Mouse (Mus musculus) lung, adult 2 months (tissue): ENCODE data around the gene Gm45618. TPM values are rescaled to one million over a fixed set of nuclear protein-coding genes. Genes with fewer than 3 reads are reported as not detected.

Experiments used
- DNase-seq: peaks from one replicate; pipeline ENCODE4 v3.0.0; 2022
- H3K4me1 ChIP-seq: fragments of 200-500 bp; 2 replicates; pipeline ENCODE4 v1.6.1; 2011; ENCODE audit warnings: low read length; ENCODE audit not compliant: control insufficient read depth, insufficient read depth
- H3K4me3 ChIP-seq: fragments of 200-500 bp; replicated peaks from 2 replicates; pipeline ENCODE3; 2011; ENCODE audit warnings: low read depth, mild to moderate bottlenecking, control low read depth, low read length; ENCODE audit errors: extremely low read depth
- CTCF ChIP-seq: fragments of 200-500 bp; IDR thresholded peaks from 2 replicates; pipeline ENCODE4 v1.5.1; 2011; ENCODE audit warnings: mild to moderate bottlenecking, low read length, control low read depth; ENCODE audit not compliant: insufficient read depth
- POLR2A ChIP-seq: fragments of 200-500 bp; IDR thresholded peaks from 2 replicates; pipeline ENCODE4 v1.6.1; 2011; ENCODE audit warnings: low read depth, mild to moderate bottlenecking, control low read depth, low read length, borderline replicate concordance; ENCODE audit errors: extremely low read depth
- whole genome bisulfite sequencing: fragments of 180-500 bp; shearing (Covaris S2); methylation state at CpG from one replicate; pipeline ENCODE4 v1.1.7; 2018; 5-methylcytosine and 5-hydroxymethylcytosine counted together
- polyA plus RNA-seq: library from polyadenylated mRNA; depleted of rRNA; stranded (reverse); fragments of >200 nt; gene quantifications from 2 replicates; pipeline ENCODE4 v1.2.3, GENCODE M21; 2012; rRNA removed

Gm45618 gene
- polyA plus RNA-seq, 1 experiment: not detected

GRCm38 (mm10) chr7:142070458-142071211 is 49.9 kb downstream of the Gm45618 start:
- peak; percentile 80 for DNase-seq
- H3K4me3 ChIP-seq: no peak overlapping the region
- 16% methylated on average over 13 of the region's 13 CpGs for WGBS
- H3K4me1 ChIP-seq: no peaks in the 10 kb centered on the region
- TF ChIP-seq POLR2A (no peak), CTCF (peak; percentile 89)

Other genes starting within 250 kb of the Gm45618 start
- gene Tollip, start 202.2 kb downstream of the Gm45618 start, polyA plus RNA-seq: 82.2 and 99.6 TPM in 2 replicates
- gene Brsk2, start 171.0 kb downstream of the Gm45618 start, polyA plus RNA-seq: 0.31 and 0.41 TPM in 2 replicates
- gene Mob2, start 59.7 kb downstream of the Gm45618 start, polyA plus RNA-seq: 40.6 and 54.0 TPM in 2 replicates
- 30.1 and 33.3 TPM in 2 replicates for gene Dusp8, start 24.9 kb downstream of the Gm45618 start, polyA plus RNA-seq
- not detected in 2 replicates for gene Gm39115, start 15.3 kb upstream of the Gm45618 start, polyA plus RNA-seq
- not detected in 2 replicates for gene Gm45337, start 23.9 kb upstream of the Gm45618 start, polyA plus RNA-seq
- not detected in 2 replicates for gene Gm29735, start 36.4 kb upstream of the Gm45618 start, polyA plus RNA-seq
- not detected in 2 replicates for gene Gm4553, start 45.0 kb upstream of the Gm45618 start, polyA plus RNA-seq
- gene Krtap5-2, start 55.3 kb upstream of the Gm45618 start, polyA plus RNA-seq: not detected in 2 replicates
- not detected in 2 replicates for gene Gm10153, start 69.7 kb upstream of the Gm45618 start, polyA plus RNA-seq
- gene Krtap5-3, start 80.6 kb upstream of the Gm45618 start, polyA plus RNA-seq: not detected in 2 replicates
- gene Gm7579, start 91.1 kb upstream of the Gm45618 start, polyA plus RNA-seq: not detected in 2 replicates
- gene Krtap5-5, start 109.2 kb upstream of the Gm45618 start, polyA plus RNA-seq: 0.28 and 0.30 TPM in 2 replicates
- gene Gm40460, start 120.3 kb upstream of the Gm45618 start, polyA plus RNA-seq: not detected in 2 replicates
- gene Gm2431, start 137.6 kb upstream of the Gm45618 start, polyA plus RNA-seq: not detected in 2 replicates
- gene Gm4559, start 153.6 kb upstream of the Gm45618 start, polyA plus RNA-seq: not detected in 2 replicates
- not detected in 2 replicates for gene Krtap5-1, start 176.4 kb upstream of the Gm45618 start, polyA plus RNA-seq
- not detected in 2 replicates for gene Krtap5-4, start 182.8 kb upstream of the Gm45618 start, polyA plus RNA-seq